In the genomic region with DNA sequence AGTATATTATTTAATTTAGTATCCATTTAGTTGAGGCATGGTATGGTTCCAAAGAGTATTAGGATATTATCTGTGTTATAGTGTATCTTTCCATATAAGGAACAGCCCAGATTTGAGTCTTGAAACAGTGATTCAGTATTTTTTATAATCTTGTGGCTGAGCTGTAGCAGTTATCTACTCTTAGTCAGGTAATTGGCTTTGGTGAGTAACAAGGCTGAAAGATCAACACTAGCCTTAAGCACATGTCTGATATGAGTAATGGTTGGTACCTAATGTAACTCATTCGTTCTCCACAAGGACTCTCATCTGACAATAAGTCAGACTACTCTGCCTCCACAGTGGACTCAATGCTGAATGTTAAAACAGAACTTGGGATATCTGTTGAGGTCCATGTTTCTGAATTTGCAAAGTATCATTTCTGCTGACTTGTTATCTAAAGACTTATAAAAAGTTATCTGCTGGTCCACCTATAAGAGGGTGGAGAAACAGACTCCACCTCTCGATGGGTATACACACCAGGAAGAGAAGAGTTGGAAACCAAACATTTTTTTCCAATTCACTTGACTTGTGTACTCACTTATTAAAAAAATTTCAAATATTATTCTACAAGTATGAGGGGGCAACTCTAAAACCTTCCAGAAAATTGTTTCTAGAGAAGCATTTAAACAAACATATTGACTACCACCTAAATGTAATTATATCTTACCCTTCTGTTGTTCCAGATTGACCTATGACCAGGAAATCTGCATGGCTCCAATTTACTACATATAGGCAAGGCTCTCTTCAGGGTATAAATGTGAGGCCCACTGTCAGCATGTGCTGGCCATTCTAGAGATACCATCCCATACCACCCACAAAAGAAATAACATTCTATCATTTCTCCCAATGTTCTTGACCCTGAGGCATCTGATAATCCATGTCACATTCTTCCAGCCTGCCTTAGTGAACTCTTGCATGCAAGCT, we compare ENCODE assay signal across 13 mouse cellular contexts.
"Had no signal": no experiment of that assay in that cellular context is flagged by ENCODE, and none has a peak within 500 bp of the region (broad histone marks: within the 10 kb centered on the region; RNA-seq: fewer than 3 reads in every experiment).

No protein-coding gene starts in this region.

- H3K27me3 ChIP-seq: liver, embryonic 13.5 days had no signal

- H3K4me3 ChIP-seq: layer of hippocampus, adult 2 months; liver, embryonic 13.5 days had no signal

- DNase-seq: kidney, adult 8-10 months; kidney, postnatal 14 days; kidney, postnatal 4 days; layer of hippocampus, postnatal 36 days; left cerebral cortex, postnatal 4 days; liver, embryonic 13.5 days; lung, adult 2 months; lung, postnatal 14 days; lung, postnatal 4 days; midbrain, embryonic 14.5 days; thymus, adult 18-20 months; thymus, postnatal 36 days had no signal

- H3K36me3 ChIP-seq: liver, embryonic 13.5 days had no signal

- H3K4me2 ChIP-seq: liver, embryonic 13.5 days had no signal

- H3K9ac ChIP-seq: liver, embryonic 13.5 days had no signal

- H3K27ac ChIP-seq: layer of hippocampus, adult 2 months; liver, embryonic 13.5 days had no signal

- H3K9me3 ChIP-seq: liver, embryonic 13.5 days had no signal

- H3K4me1 ChIP-seq: liver, embryonic 13.5 days had no signal
